Mouse (Mus musculus): ENCODE measurements around the gene Tfap2b. TPM values are rescaled to one million over a fixed set of nuclear protein-coding genes. Genes with fewer than 3 reads are reported as not detected.

Gene Tfap2b
- polyA plus RNA-seq, 1 experiment from 2014 or later, result 48.6 TPM

Other genes starting within 250 kb of the Tfap2b start
- gene Tfap2d, start 105.9 kb upstream of the Tfap2b start, polyA plus RNA-seq (2014; fragmentation: Nextera tagmentation; extraction: Ambion mirVana), result 0.34 TPM in 1 of 2 replicates, not detected in the other

All from neural tube, embryonic 11.5 days (tissue).